Mouse (Mus musculus): ENCODE data around the gene Kmt2b.

Gene Kmt2b

GRCm38 (mm10) chr7:30534633-30535577 lies 53.6 kb downstream of the Kmt2b start, which contains the start of gene Arhgap33:
Arhgap33 (minus strand) TSS chr7:30535060.
- peak; percentile 68 for ATAC-seq (ENCODE audit: low TSS enrichment)

GRCm38 (mm10) chr7:30533941-30534632 lies 54.4 kb downstream of the Kmt2b start:
- ATAC-seq (ENCODE audit: low TSS enrichment): 0 out of 2 replicates have a peak, but pooled peaks have one; percentile 11

GRCm38 (mm10) chr7:30532931-30533330 lies 55.6 kb downstream of the Kmt2b start:
- no peak for ATAC-seq (ENCODE audit: low TSS enrichment)

DNA sequence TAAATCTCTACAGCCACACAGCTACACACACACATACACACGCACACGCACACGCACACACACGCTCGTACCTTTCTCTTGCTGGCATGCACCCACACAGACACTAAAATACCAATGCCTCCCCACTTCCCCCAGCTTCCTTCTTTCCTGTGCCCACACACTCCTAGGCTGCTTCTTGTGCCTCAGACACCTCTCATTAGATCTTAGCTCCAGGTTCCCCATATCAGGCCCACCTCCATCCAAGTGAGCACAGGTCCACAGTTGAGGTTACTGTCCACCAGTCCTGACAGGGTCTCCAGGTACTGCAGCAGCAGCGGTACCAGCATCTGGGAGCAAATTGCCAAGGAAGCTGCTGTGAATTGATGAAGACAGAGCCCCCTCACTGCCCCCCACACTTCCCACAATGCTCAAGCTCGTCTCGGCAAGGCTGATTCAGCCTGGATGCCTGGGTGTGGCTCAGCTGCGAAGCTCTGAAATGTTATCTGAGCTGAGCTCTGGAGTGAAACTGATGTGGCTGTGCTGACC lies 57.2 kb downstream of the Kmt2b start:
- ATAC-seq (ENCODE audit: low TSS enrichment): peak; percentile 27; the same call in 1 of the 2 replicates

- ATAC-seq (ENCODE audit: low TSS enrichment): no peak
These were observed 61.5 kb downstream of the Kmt2b start for GRCm38 (mm10) chr7:30526981-30527380.

GRCm38 (mm10) chr7:30526399-30526798 lies 62.1 kb downstream of the Kmt2b start:
- no peak for ATAC-seq (ENCODE audit: low TSS enrichment)

DNA sequence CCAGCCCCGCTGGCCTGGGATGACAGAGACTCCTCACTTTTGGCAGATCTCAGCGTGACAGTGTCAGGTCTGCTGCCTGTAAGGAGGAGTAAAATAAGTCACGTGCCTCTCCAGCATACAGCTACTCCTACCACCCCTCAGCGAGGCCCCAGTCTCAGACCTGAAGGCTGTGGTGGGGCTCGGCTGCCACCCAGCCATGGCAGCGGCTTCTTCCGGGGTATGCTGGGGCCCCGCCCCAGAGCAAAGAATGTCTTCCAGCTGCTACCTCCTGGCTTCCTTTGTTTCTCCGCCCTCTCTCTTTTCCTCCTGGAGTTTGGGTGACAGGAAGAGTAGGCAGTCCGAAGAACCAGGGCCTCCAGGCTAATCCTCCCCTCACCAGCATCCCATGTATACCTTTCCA lies 62.6 kb downstream of the Kmt2b start:
- ATAC-seq (ENCODE audit: low TSS enrichment): no peak

GRCm38 (mm10) chr7:30524487-30524886 lies 64.0 kb downstream of the Kmt2b start:
- ATAC-seq (ENCODE audit: low TSS enrichment): no peak

DNA sequence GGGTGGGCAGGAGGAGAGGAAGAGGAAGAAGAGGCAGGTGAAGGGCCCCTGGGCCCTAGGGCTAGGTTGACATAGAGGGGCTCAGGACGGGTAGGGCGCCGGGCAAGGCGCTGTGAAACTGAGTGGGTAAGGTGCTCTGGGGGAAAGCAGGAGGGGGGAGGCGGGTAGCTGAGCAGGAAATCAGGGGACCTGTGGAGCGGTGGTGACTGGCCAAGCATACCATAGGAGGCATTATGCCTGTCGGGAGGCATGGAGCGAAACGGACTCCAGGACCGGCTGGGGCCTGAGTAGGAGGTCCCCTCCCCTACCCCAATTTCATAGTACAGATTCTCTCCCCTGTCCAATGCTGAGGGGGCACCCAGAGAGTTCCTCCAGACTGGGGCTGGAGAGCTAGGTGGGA lies 65.7 kb downstream of the Kmt2b start:
- no peak for ATAC-seq (ENCODE audit: low TSS enrichment)

DNA sequence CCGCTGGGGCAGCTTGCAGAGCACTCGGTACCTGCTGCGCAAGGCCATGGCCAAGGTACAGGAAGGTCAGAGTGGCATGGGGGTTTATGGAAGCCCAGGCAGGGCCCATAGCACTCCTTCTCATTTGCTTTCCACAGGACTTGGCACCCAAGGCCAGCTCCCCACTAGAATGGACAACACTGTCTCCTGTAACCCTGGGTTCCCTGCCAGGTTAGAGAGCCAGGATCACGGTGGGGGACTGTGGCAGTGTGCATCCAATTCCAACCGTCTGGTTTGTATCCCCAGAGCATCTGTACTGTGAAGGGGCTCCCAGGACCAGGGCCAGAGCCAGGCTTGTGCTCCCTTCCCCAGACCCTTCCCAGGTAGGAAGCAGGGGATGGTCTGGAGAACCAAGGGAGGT lies 67.7 kb downstream of the Kmt2b start:
- ATAC-seq (ENCODE audit: low TSS enrichment): no peak

GRCm38 (mm10) chr7:30520396-30520795 lies 68.1 kb downstream of the Kmt2b start:
- no peak for ATAC-seq (ENCODE audit: low TSS enrichment)

Data from frontal cortex, adult (tissue).